Mouse (Mus musculus) heart, embryonic 12.5 days (tissue): ENCODE results near the gene Ptprs. TPM values are rescaled to one million over a fixed set of nuclear protein-coding genes. Genes with fewer than 3 reads are reported as not detected.

ENCODE experiments used
- ATAC-seq: fragments of 200-750 bp; cut with Nextera tagmentation; 2 replicates; pipeline ENCODE4 v1.8.0; 2017; ENCODE audit warnings: moderate TSS enrichment, moderate library complexity; ENCODE audit not compliant: insufficient number of reproducible peaks, low FRiP score
- H3K27ac ChIP-seq: fragments of 300-500 bp; sonication (generic); 2 replicates; pipeline ENCODE4 v1.5.1; 2016; ENCODE audit warnings: mild to moderate bottlenecking, moderate library complexity; ENCODE audit not compliant: poor library complexity, severe bottlenecking
- H3K27me3 ChIP-seq: fragments of 300-500 bp; sonication (generic); replicated peaks from 2 replicates; pipeline ENCODE4 v1.6.1; 2016; ENCODE audit warnings: mild to moderate bottlenecking, moderate library complexity
- H3K36me3 ChIP-seq: fragments of 300-500 bp; sonication (generic); 2 replicates; pipeline ENCODE4 v1.6.1; 2016; ENCODE audit warnings: mild to moderate bottlenecking, moderate library complexity
- H3K4me1 ChIP-seq: fragments of 300-500 bp; sonication (generic); replicated peaks from 2 replicates; pipeline ENCODE4 v1.6.1; 2016; ENCODE audit warnings: mild to moderate bottlenecking
- H3K4me2 ChIP-seq: fragments of 300-500 bp; sonication (generic); 2 replicates; pipeline ENCODE4 v1.6.1; 2016; ENCODE audit warnings: mild to moderate bottlenecking, moderate library complexity
- H3K4me3 ChIP-seq: fragments of 300-500 bp; sonication (generic); 2 replicates; pipeline ENCODE4 v1.5.1; 2016; ENCODE audit warnings: mild to moderate bottlenecking
- H3K9ac ChIP-seq: fragments of 300-500 bp; sonication (generic); 2 replicates; pipeline ENCODE4 v1.6.1; 2016; ENCODE audit warnings: mild to moderate bottlenecking, moderate library complexity
- H3K9me3 ChIP-seq: fragments of 300-500 bp; sonication (generic); replicated peaks from 2 replicates; pipeline ENCODE4 v1.6.1; 2016; ENCODE audit warnings: mild to moderate bottlenecking, moderate library complexity
- WGBS: fragments of 180-500 bp; shearing (Covaris S2); methylation state at CpG from one replicate; pipeline ENCODE4 v1.1.7; 2016; 5-methylcytosine and 5-hydroxymethylcytosine counted together
- polyA plus RNA-seq: library from polyadenylated mRNA; unstranded; fragments of >200 nt; fragmentation: Nextera tagmentation; extraction: Ambion mirVana; gene quantifications from 2 replicates; pipeline ENCODE4 v1.2.1, GENCODE M21; 2016

The Ptprs gene
- polyA plus RNA-seq, 1 experiment from 2014 or later = 90.2 TPM

GRCm38 (mm10) chr17:56425584-56425914 is 50.7 kb downstream of the Ptprs start:
- Histone ChIP-seq H3K9ac (peak overlapping the region; percentile 65), H3K4me3 (peak overlapping the region; percentile 52), H3K36me3 (peaks cover 67% of the 10 kb centered on the region), H3K4me1 (peaks cover 18% of the 10 kb centered on the region), H3K27me3 (peaks cover 20% of the 10 kb centered on the region), H3K27ac (no peak overlapping the region), H3K4me2 (peak overlapping the region; percentile 89), H3K9me3 (no peaks in the 10 kb centered on the region)
- peak; percentile 54 for ATAC-seq
- WGBS = 1% methylated on average over 45 of the region's 47 CpGs

- Histone ChIP-seq H3K4me3 (peak overlapping the region; percentile 52), H3K27ac (no peak overlapping the region), H3K36me3 (peaks cover 73% of the 10 kb centered on the region), H3K9ac (peak overlapping the region; percentile 65), H3K4me1 (peaks cover 18% of the 10 kb centered on the region), H3K4me2 (peak overlapping the region; percentile 89), H3K9me3 (no peaks in the 10 kb centered on the region), H3K27me3 (peaks cover 20% of the 10 kb centered on the region)
- 10% methylated on average over 71 of the region's 77 CpGs for WGBS
- peak; percentile 61 for ATAC-seq
Observed at GRCm38 (mm10) chr17:56424726-56425583, 51.3 kb downstream of the Ptprs start.

- H3K27me3 ChIP-seq = no peaks in the 10 kb centered on the region
- no peaks in the 10 kb centered on the region for H3K9me3 ChIP-seq
- H3K4me2 ChIP-seq = no peak overlapping the region
- H3K4me1 ChIP-seq = peaks cover 3% of the 10 kb centered on the region
- WGBS = 98% methylated on average over 2 of the region's 2 CpGs
- no peak overlapping the region for H3K4me3 ChIP-seq
- no peak overlapping the region for H3K27ac ChIP-seq
- no peak for ATAC-seq
- H3K9ac ChIP-seq = no peak overlapping the region
- H3K36me3 ChIP-seq = peaks cover 96% of the 10 kb centered on the region
Observed at GRCm38 (mm10) chr17:56420022-56420421, 56.3 kb downstream of the Ptprs start.

GRCm38 (mm10) chr17:56418304-56418703 is 58.0 kb downstream of the Ptprs start:
- Histone ChIP-seq H3K36me3 (peaks cover 97% of the 10 kb centered on the region), H3K4me3 (no peak overlapping the region), H3K27ac (no peak overlapping the region), H3K4me1 (no peaks in the 10 kb centered on the region), H3K27me3 (no peaks in the 10 kb centered on the region), H3K4me2 (no peak overlapping the region), H3K9ac (no peak overlapping the region), H3K9me3 (no peaks in the 10 kb centered on the region)
- ATAC-seq = no peak; the same call in 1 of the 2 replicates
- 85% methylated on average over 12 of the region's 12 CpGs for WGBS

- 87% methylated on average over 9 of the region's 9 CpGs for WGBS
- H3K4me3 ChIP-seq = no peak overlapping the region
- ATAC-seq = no peak
Observed at GRCm38 (mm10) chr17:56414785-56415184, 61.5 kb downstream of the Ptprs start.

GRCm38 (mm10) chr17:56413113-56413512 is 63.2 kb downstream of the Ptprs start:
- WGBS = 80% methylated on average over 13 of the region's 13 CpGs
- Histone ChIP-seq H3K9me3 (no peaks in the 10 kb centered on the region), H3K4me3 (no peak overlapping the region), H3K4me1 (peaks cover 17% of the 10 kb centered on the region), H3K27ac (no peak overlapping the region), H3K4me2 (no peak overlapping the region), H3K27me3 (no peaks in the 10 kb centered on the region), H3K9ac (no peak overlapping the region), H3K36me3 (peaks cover 78% of the 10 kb centered on the region)
- ATAC-seq = no peak

More at GRCm38 (mm10) chr17:56414785-56415184, 61.5 kb downstream of the Ptprs start:
- H3K4me2 ChIP-seq = no peak overlapping the region
- no peak overlapping the region for H3K9ac ChIP-seq
- H3K27ac ChIP-seq = no peak overlapping the region
- H3K4me1 ChIP-seq = peaks cover 3% of the 10 kb centered on the region
- H3K27me3 ChIP-seq = no peaks in the 10 kb centered on the region
- no peaks in the 10 kb centered on the region for H3K9me3 ChIP-seq
- H3K36me3 ChIP-seq = peaks cover 95% of the 10 kb centered on the region

GRCm38 (mm10) chr17:56411437-56411836 is 64.8 kb downstream of the Ptprs start:
- H3K27me3 ChIP-seq = no peaks in the 10 kb centered on the region
- H3K9me3 ChIP-seq = no peaks in the 10 kb centered on the region
- H3K4me2 ChIP-seq = no peak overlapping the region
- no peak overlapping the region for H3K9ac ChIP-seq
- 89% methylated on average over 7 of the region's 7 CpGs for WGBS
- H3K4me3 ChIP-seq = no peak overlapping the region
- H3K4me1 ChIP-seq = peaks cover 33% of the 10 kb centered on the region
- H3K27ac ChIP-seq = no peak overlapping the region
- ATAC-seq = no peak
- H3K36me3 ChIP-seq = peaks cover 61% of the 10 kb centered on the region

- 0 out of 2 replicates have a peak, but pooled peaks have one; percentile 14 for ATAC-seq
Observed at GRCm38 (mm10) chr17:56409759-56410158, 66.5 kb downstream of the Ptprs start.

GRCm38 (mm10) chr17:56408965-56409625 is 67.2 kb downstream of the Ptprs start:
- Histone ChIP-seq H3K4me3 (no peak overlapping the region), H3K9ac (no peak overlapping the region), H3K36me3 (peaks cover 54% of the 10 kb centered on the region), H3K4me2 (no peak overlapping the region), H3K4me1 (peaks cover 35% of the 10 kb centered on the region), H3K27me3 (no peaks in the 10 kb centered on the region), H3K9me3 (no peaks in the 10 kb centered on the region), H3K27ac (no peak overlapping the region)
- WGBS = 34% methylated on average over 13 of the region's 13 CpGs
- no peak for ATAC-seq

More at GRCm38 (mm10) chr17:56409759-56410158, 66.5 kb downstream of the Ptprs start:
- Histone ChIP-seq H3K27ac (no peak overlapping the region), H3K9ac (no peak overlapping the region), H3K4me2 (no peak overlapping the region), H3K4me1 (peaks cover 35% of the 10 kb centered on the region), H3K9me3 (no peaks in the 10 kb centered on the region), H3K4me3 (no peak overlapping the region), H3K36me3 (peaks cover 54% of the 10 kb centered on the region), H3K27me3 (no peaks in the 10 kb centered on the region)
- 37% methylated on average over 8 of the region's 8 CpGs for WGBS

- peak overlapping the region; percentile 10 for H3K27ac ChIP-seq
- peak overlapping the region; percentile 37; the same call in 1 of the 2 replicates for H3K9ac ChIP-seq
- H3K4me1 ChIP-seq = peaks cover 35% of the 10 kb centered on the region
- peak overlapping the region; percentile 9; the same call in 1 of the 2 replicates for H3K4me2 ChIP-seq
- H3K4me3 ChIP-seq = no peak overlapping the region
- H3K9me3 ChIP-seq = no peaks in the 10 kb centered on the region
- peaks cover 52% of the 10 kb centered on the region for H3K36me3 ChIP-seq
- no peaks in the 10 kb centered on the region for H3K27me3 ChIP-seq
- ATAC-seq = no peak
- 23% methylated on average over 8 of the region's 8 CpGs for WGBS
Observed at GRCm38 (mm10) chr17:56407379-56407778, 68.9 kb downstream of the Ptprs start.

- 48% methylated on average over 4 of the region's 4 CpGs for WGBS
- H3K36me3 ChIP-seq = peaks cover 52% of the 10 kb centered on the region
- peak overlapping the region; percentile 29 for H3K27ac ChIP-seq
- H3K4me2 ChIP-seq = no peak overlapping the region
- H3K4me3 ChIP-seq = no peak overlapping the region
- H3K4me1 ChIP-seq = peaks cover 35% of the 10 kb centered on the region
- no peaks in the 10 kb centered on the region for H3K27me3 ChIP-seq
- H3K9ac ChIP-seq = no peak overlapping the region
- no peaks in the 10 kb centered on the region for H3K9me3 ChIP-seq
- ATAC-seq = no peak
Observed at GRCm38 (mm10) chr17:56406878-56407277, 69.4 kb downstream of the Ptprs start.
